Mouse (Mus musculus) B cell, adult 67 days (primary cell): ENCODE data around the gene Tbk1. TPM values are rescaled to one million over a fixed set of nuclear protein-coding genes. Genes with fewer than 3 reads are reported as not detected.

Experiments used
- total RNA-seq, 2 experiments: library from RNA; stranded (reverse); gene quantifications; 4 replicates each; pipeline ENCODE4 v1.2.4; 2023

Tbk1 gene
- 10 to 100 TPM; 81.1 to 84.0 TPM for total RNA-seq

DNA sequence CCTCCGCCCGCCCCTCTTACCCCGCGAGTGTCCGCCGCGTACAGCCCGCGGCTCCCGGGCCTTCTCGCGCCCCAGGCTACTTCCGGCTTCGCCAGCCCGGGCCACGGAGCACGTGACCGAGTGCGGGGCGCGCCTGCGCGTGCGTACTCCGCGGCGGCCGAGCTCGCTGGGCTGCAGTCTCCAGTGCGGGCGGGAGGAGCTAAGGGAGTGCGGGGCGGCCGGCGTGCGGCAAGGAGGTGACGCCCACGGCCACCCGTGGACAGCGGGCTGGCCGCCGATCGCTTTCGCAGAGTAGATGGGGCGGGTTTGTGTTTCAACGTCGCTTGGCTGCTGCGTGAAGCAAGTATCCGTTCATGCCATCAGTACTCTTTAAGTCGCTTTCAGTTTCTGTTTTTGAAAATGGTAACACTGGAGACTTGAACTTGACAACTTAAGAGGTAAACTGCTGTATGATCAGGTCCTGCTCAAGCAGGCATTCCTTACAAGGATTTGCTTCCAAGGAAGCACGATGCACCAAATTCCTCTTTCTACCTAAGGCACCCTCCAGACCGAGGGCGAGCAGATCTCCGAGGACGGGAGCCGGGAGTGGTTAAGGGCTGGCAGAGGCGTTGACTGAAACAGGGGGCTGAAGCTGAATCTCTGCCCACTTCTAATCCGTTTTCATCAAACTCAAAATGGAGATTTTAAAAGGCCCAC lies at the start of gene Tbk1:
Gene Tbk1, minus strand, starts transcription at position 113 of the 696 bp plus-strand sequence.

DNA sequence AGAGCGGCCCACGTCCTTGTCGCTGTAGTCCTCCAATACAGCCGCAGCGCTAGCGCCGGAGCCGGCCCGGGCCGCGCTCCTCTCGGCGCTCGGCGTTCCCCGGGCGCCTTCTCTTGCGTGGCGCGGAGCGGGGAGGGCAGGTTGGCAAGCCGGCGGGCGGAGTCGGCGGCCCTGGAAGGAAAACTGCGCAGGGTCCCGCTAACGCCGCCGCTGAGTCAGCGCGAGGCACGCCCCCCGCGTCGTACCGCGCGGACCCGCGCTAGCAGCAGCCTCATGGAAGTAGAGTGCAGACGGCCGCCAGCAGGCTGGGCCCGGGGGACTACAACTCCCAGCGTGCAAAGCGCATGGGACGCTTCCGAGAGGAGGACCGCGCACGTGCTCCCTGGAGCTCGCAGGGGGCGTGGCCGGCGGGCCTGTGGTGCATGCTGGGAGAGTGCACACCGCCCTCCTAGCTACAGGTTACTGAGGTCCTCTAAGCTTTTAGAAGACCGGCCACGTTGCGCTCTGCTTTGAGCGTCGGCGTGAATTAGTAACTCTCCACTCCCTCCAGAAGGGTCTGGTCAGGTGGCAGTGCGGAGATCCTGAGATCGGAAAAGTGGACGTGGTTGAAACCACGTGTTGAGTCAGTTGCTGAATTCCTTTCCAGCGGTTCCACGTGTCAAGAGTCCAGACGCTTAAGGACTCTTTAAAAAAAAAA lies 39.7 kb upstream of the Tbk1 start, which contains the start of gene Xpot:
Gene Xpot, minus strand, starts transcription at position 147 of the 697 bp plus-strand sequence.

Other genes starting within 250 kb of the Tbk1 start
- 1 to 10 TPM; 3.5 to 4.0 TPM for gene Tbc1d30, start 235.5 kb downstream of the Tbk1 start, total RNA-seq
- 100 to 1,000 TPM; 260 to 315 TPM for gene Gns, start 221.7 kb downstream of the Tbk1 start, total RNA-seq
- 10 to 100 TPM; 70.3 to 80.2 TPM for gene Rassf3, start 110.4 kb downstream of the Tbk1 start, total RNA-seq
- 10 to 100 TPM; 43.0 to 44.6 TPM for gene Xpot, start 39.5 kb upstream of the Tbk1 start, total RNA-seq
- gene D930020B18Rik, start 54.8 kb upstream of the Tbk1 start, total RNA-seq, result not detected
- 10 to 100 TPM in 1 of 2 experiments, 1 to 10 TPM in 1; 8.0 to 10.6 TPM for gene BC048403, start 153.2 kb upstream of the Tbk1 start, total RNA-seq